Mouse (Mus musculus): ENCODE measurements around the gene Hyal1.

GRCm38 (mm10) chr9:107553541-107554318, 23.0 kb upstream of the Hyal1 start:
- no peak for TF ChIP-seq EP300 (IDR thresholded peaks at IDR 0.05; ENCODE audit: low read length)
- TF ChIP-seq CTCF (conservative IDR thresholded peaks at IDR 0.05 in 1 of 2, IDR thresholded peaks at IDR 0.05 in 1 of 2; ENCODE audit: low read depth in 2 of 2, low read length in 2 of 2): no peak
- no peak for TF ChIP-seq RCOR1 (conservative IDR thresholded peaks at IDR 0.05; ENCODE audit: low read depth, low read length)
- no peak for TF ChIP-seq E2F4 (IDR thresholded peaks at IDR 0.05; ENCODE audit: insufficient replicate concordance, low read depth, low read length)
- no peak for TF ChIP-seq POLR2A (IDR thresholded peaks at IDR 0.05; ENCODE audit: low read depth, low read length)
- no peak for TF ChIP-seq ZKSCAN1 (IDR thresholded peaks at IDR 0.05; ENCODE audit: borderline replicate concordance, low read depth, low read length)
- TF ChIP-seq CHD2 (IDR thresholded peaks at IDR 0.05; ENCODE audit: low read length): no peak
